Mouse (Mus musculus) G1E (cell line): ENCODE measurements around the gene Klkb1. TPM values are rescaled to one million over a fixed set of nuclear protein-coding genes. Genes with fewer than 3 reads are reported as not detected.

Experiments used
- ATAC-seq: 2 replicates; pipeline ENCODE4 v1.8.0; 2016; ENCODE audit warnings: mild to moderate bottlenecking; ENCODE audit not compliant: insufficient number of reproducible peaks, poor library complexity, low FRiP score, severe bottlenecking; ENCODE audit errors: extremely low read depth
- DNase-seq: peaks from one replicate; pipeline ENCODE4 v3.0.0; 2012; ENCODE audit warnings: low spot score
- H3K27me3 ChIP-seq: 2 replicates; pipeline ENCODE4 v1.6.1; 2012; ENCODE audit warnings: mild to moderate bottlenecking, low read length, inconsistent platforms; ENCODE audit not compliant: insufficient read depth
- H3K36me3 ChIP-seq: replicated peaks from 2 replicates; pipeline ENCODE3; 2012; ENCODE audit warnings: mild to moderate bottlenecking, inconsistent platforms
- H3K4me1 ChIP-seq: 2 replicates; pipeline ENCODE4 v1.6.1; 2012; ENCODE audit warnings: low read depth, low read length, inconsistent platforms, mixed read lengths; ENCODE audit not compliant: insufficient read depth
- H3K4me3 ChIP-seq: 2 replicates; pipeline ENCODE4 v1.5.1; 2012; ENCODE audit warnings: low read depth, mild to moderate bottlenecking, inconsistent platforms, low read length, moderate library complexity, mixed read lengths
- H3K9me3 ChIP-seq: replicated peaks from 2 replicates; pipeline ENCODE4 v1.6.1; 2012; ENCODE audit warnings: inconsistent platforms
- CTCF ChIP-seq: IDR thresholded peaks from 2 replicates; pipeline ENCODE4 v1.5.1; 2012; ENCODE audit warnings: low read depth, low read length, inconsistent platforms, mixed read lengths
- GATA1 ChIP-seq: IDR thresholded peaks from 2 replicates; pipeline ENCODE4 v1.6.1; 2012; ENCODE audit warnings: borderline replicate concordance, low read length, inconsistent platforms, mixed read lengths
- GATA2 ChIP-seq: IDR thresholded peaks from 2 replicates; pipeline ENCODE4 v1.6.1; 2012; ENCODE audit warnings: low read depth, low read length, inconsistent platforms, borderline replicate concordance
- POLR2AphosphoS5 ChIP-seq: IDR thresholded peaks from 2 replicates; pipeline ENCODE4 v1.6.1; 2012; ENCODE audit warnings: low read depth, low read length, inconsistent platforms; ENCODE audit not compliant: insufficient replicate concordance
- TAL1 ChIP-seq: conservative IDR thresholded peaks from 2 replicates; pipeline ENCODE4 v1.6.1; 2012; ENCODE audit warnings: low read depth, low read length, inconsistent platforms, mixed read lengths
- polyA plus RNA-seq: library from polyadenylated mRNA; stranded (reverse); fragments of >175 nt; gene quantifications from 2 replicates; pipeline ENCODE4 v1.2.3, GENCODE M21; 2012
- total RNA-seq, 2 experiments: library from RNA; stranded (forward) in 1 of 2; stranded (reverse) in 1 of 2; fragments of 200-1000 nt in 1 of 2; fragments of >200 nt in 1 of 2; fragmentation: Nextera tagmentation in 1 of 2; gene quantifications; 2 replicates each; pipeline ENCODE4 v1.2.3; 2014 to 2017

The Klkb1 gene
- total and polyA plus RNA-seq, 3 experiments: 0.16 TPM; not detected in 2

DNA sequence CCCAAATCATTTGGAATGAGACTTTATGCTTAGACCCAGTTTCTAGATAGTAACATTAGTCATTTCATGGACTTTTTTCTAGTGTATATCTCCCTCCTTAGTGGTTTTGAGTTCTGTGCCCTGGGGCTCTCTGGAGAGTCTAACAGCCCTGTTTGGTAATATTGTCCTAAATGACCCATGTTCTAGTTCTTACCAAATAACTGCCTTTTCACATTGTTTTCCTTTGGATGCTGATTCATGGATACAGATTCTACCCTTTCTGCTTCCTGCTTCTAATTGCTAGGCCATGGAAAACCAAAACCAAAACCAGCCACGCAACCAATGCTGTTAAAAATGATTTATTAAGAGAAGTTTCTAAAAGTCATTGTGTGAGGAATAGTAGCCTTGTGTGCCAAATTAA lies 10.8 kb upstream of the Klkb1 start:
- H3K36me3 ChIP-seq: no peaks in the 10 kb centered on the region
- no peak for TF ChIP-seq CTCF
- no peak for TF ChIP-seq GATA1
- TF ChIP-seq TAL1: no peak
- H3K9me3 ChIP-seq: peaks cover 16% of the 10 kb centered on the region
- ATAC-seq (no peak), DNase-seq (no peak)
- no peak overlapping the region for H3K4me3 ChIP-seq
- H3K27me3 ChIP-seq: no peaks in the 10 kb centered on the region
- H3K4me1 ChIP-seq: no peaks in the 10 kb centered on the region

DNA sequence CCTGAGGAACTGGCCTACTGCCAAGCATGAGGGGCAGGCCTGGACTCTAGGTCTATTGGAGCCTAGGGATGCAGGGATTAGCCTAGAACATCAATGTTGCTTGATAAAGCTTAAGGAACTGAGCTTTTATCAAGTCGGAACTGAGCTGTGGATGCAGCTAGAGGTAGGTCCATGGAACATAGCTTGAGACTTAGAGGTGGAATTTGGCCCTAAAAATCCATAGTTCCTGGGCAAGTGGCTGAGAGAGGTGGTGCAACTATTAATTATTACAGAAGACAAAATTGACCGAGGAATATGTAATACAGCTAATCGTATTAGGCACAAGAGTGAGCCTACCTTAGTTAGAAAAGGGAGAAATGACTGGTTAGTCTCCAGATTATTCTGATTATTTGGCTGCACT lies 9.7 kb upstream of the Klkb1 start:
- Histone ChIP-seq H3K4me1 (no peaks in the 10 kb centered on the region), H3K4me3 (no peak overlapping the region), H3K36me3 (no peaks in the 10 kb centered on the region), H3K27me3 (no peaks in the 10 kb centered on the region), H3K9me3 (peaks cover 7% of the 10 kb centered on the region)
- DNase-seq: no peak
- no peak for ATAC-seq
- TF ChIP-seq POLR2AphosphoS5: no peak
- no peak for TF ChIP-seq TAL1
- TF ChIP-seq GATA2: no peak
- TF ChIP-seq GATA1: no peak
- no peak for TF ChIP-seq CTCF

DNA sequence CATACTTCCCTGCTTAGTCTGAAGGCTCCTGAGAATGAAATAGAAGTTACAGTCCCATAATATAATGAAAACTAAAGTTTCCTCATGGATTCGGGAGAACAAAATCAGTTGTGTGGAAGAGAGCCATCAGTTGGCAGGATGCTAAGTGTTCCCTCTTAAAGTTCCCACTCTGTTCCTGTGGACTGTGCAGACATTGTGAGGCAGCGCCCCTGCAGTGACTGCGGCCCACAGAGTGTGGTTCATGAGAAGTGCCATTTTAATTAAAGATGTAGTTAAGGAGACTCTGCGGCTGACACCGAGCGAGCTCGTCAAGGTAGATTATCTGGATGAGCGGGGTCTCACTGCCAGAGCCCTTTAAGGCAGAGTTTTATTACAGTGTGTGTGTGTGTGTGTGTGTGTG lies 7.7 kb upstream of the Klkb1 start:
- ATAC-seq: no peak
- peaks cover 14% of the 10 kb centered on the region for H3K9me3 ChIP-seq

DNA sequence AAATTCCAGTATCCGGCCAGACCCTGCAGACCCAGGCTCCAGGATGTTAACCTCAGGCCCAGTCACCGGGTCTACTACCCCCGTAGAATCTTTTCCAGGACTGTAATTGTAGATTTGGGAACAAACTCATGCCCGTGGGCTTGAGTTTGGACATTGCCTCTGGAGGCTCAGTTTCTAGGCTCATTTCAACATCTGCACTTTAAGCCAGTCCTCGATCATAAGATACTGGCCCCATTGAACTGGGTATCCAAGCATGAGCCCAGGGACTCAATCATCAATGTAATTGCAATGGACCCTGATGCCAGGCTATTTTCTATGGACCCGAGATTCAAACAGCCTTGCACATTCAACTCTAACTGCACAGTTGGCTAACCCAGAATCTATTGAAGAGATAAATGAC lies 617 bp upstream of the Klkb1 start:
- Histone ChIP-seq H3K4me1 (no peaks in the 10 kb centered on the region), H3K4me3 (no peak overlapping the region), H3K36me3 (no peaks in the 10 kb centered on the region), H3K27me3 (no peaks in the 10 kb centered on the region), H3K9me3 (peaks cover 22% of the 10 kb centered on the region)
- TF ChIP-seq GATA2 (no peak), CTCF (no peak), TAL1 (no peak), GATA1 (no peak)
- ATAC-seq (no peak), DNase-seq (no peak)

More for the DNA sequence above, 7.7 kb upstream of the Klkb1 start:
- no peaks in the 10 kb centered on the region for H3K4me1 ChIP-seq
- no peak for DNase-seq
- TF ChIP-seq GATA2 (no peak), GATA1 (no peak), POLR2AphosphoS5 (no peak), TAL1 (no peak), CTCF (no peak)
- H3K36me3 ChIP-seq: no peaks in the 10 kb centered on the region
- no peaks in the 10 kb centered on the region for H3K27me3 ChIP-seq
- no peak overlapping the region for H3K4me3 ChIP-seq

DNA sequence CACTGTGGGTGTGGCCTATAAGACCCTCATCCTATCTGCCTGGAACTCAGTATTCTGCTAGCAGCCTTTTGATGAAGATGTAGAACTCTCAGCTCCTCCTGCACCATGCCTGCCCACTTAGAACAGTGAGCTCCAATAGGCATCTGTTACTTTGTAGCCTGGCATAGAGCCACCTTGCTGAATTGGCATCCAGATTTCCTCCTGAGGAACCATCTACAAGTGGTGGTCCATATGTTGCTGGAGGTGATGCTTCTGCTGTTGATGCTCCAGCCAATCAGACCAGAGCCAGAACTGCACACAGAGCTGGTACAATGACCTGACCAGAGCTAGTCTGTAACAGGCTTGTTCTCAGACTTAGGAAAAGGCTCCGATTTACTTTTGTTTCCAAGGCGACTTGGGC lies 2.9 kb downstream of the Klkb1 start:
- Histone ChIP-seq H3K9me3 (peaks cover 12% of the 10 kb centered on the region), H3K4me3 (no peak overlapping the region), H3K27me3 (no peaks in the 10 kb centered on the region), H3K36me3 (no peaks in the 10 kb centered on the region), H3K4me1 (no peaks in the 10 kb centered on the region)
- ATAC-seq (no peak), DNase-seq (no peak)
- TF ChIP-seq POLR2AphosphoS5 (no peak), TAL1 (no peak), CTCF (no peak), GATA2 (no peak), GATA1 (no peak)

DNA sequence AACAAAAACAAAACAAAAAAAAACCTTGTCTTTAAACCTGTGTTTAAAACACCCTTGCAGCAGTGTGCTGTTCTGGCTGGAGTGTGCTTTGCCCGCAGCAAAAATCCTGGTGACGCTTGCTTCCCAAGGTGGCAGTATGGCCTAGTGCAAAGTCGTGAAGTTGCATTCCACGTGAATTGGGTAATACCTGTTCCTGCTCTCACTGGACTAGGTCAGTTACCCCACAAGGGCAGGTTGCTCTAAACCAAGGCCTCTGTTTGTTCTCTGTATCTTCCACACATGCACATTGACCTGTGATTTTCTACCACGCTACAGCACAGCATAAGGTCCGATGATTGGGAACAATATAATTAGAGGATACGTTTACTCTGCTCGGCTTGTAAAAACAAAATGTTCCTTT lies 13.0 kb downstream of the Klkb1 start:
- ATAC-seq (no peak), DNase-seq (no peak)
- TF ChIP-seq POLR2AphosphoS5 (no peak), CTCF (no peak), GATA1 (no peak), TAL1 (no peak), GATA2 (no peak)
- peaks cover 29% of the 10 kb centered on the region for H3K9me3 ChIP-seq
- no peaks in the 10 kb centered on the region for H3K4me1 ChIP-seq
- H3K36me3 ChIP-seq: no peaks in the 10 kb centered on the region
- H3K27me3 ChIP-seq: no peaks in the 10 kb centered on the region
- H3K4me3 ChIP-seq: no peak overlapping the region

DNA sequence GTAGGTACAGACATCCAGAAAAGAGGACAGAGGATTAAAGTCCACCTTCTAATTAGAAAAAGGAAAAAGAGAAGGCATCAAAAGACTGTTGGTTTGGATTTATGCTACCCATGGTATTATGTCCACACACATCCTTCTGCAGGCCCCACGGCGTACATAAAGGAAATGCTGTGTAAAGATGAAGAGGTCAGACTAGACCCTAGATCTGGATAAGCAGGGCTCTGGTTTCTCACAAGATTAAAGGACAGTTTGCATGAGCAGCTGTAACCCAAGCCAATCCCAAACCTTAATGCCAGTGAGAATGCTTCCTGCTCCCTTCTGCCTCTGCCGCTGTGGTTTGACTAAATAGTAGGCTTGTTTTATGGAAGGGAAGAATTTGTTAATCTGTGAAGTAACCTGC lies 17.2 kb downstream of the Klkb1 start:
- no peaks in the 10 kb centered on the region for H3K4me1 ChIP-seq

More for the DNA sequence above, 17.2 kb downstream of the Klkb1 start:
- DNase-seq (no peak), ATAC-seq (no peak)
- no peaks in the 10 kb centered on the region for H3K36me3 ChIP-seq
- TF ChIP-seq GATA1 (no peak), TAL1 (no peak), POLR2AphosphoS5 (no peak), GATA2 (no peak), CTCF (no peak)
- no peak overlapping the region for H3K4me3 ChIP-seq
- peaks cover 28% of the 10 kb centered on the region for H3K9me3 ChIP-seq
- no peaks in the 10 kb centered on the region for H3K27me3 ChIP-seq
